Mouse (Mus musculus) heart, embryonic 13.5 days (tissue): ENCODE results near the gene Iqschfp. TPM values are rescaled to one million over a fixed set of nuclear protein-coding genes. Genes with fewer than 3 reads are reported as not detected.

Experiments
- ATAC-seq: fragments of 200-750 bp; cut with Nextera tagmentation; 2 replicates; pipeline ENCODE4 v1.8.0; 2017; ENCODE audit warnings: moderate TSS enrichment; ENCODE audit not compliant: insufficient number of reproducible peaks, low FRiP score, low TSS enrichment; ENCODE audit errors: extremely low read depth
- H3K27ac ChIP-seq: fragments of 300-500 bp; sonication (generic); replicated peaks from 2 replicates; pipeline ENCODE4 v1.5.1; 2015; ENCODE audit warnings: moderate library complexity, mild to moderate bottlenecking, inconsistent platforms
- H3K27me3 ChIP-seq: fragments of 300-500 bp; sonication (generic); replicated peaks from 2 replicates; pipeline ENCODE4 v1.6.1; 2015; ENCODE audit warnings: mild to moderate bottlenecking, inconsistent platforms
- H3K36me3 ChIP-seq: fragments of 300-500 bp; sonication (generic); 2 replicates; pipeline ENCODE4 v1.6.1; 2015; ENCODE audit warnings: mild to moderate bottlenecking, inconsistent platforms
- H3K4me1 ChIP-seq: fragments of 300-500 bp; sonication (generic); 2 replicates; pipeline ENCODE4 v1.6.1; 2015; ENCODE audit warnings: inconsistent platforms
- H3K4me2 ChIP-seq: fragments of 300-500 bp; sonication (generic); 2 replicates; pipeline ENCODE4 v1.6.1; 2015; ENCODE audit warnings: inconsistent platforms, mild to moderate bottlenecking, moderate library complexity
- H3K4me3 ChIP-seq: fragments of 300-500 bp; sonication (generic); 2 replicates; pipeline ENCODE4 v1.5.1; 2015; ENCODE audit warnings: moderate library complexity, mild to moderate bottlenecking, inconsistent platforms
- H3K9ac ChIP-seq: fragments of 300-500 bp; sonication (generic); 2 replicates; pipeline ENCODE4 v1.6.1; 2015; ENCODE audit warnings: inconsistent platforms, mild to moderate bottlenecking, moderate library complexity
- H3K9me3 ChIP-seq: fragments of 300-500 bp; sonication (generic); 2 replicates; pipeline ENCODE4 v1.6.1; 2016; ENCODE audit warnings: inconsistent platforms
- WGBS: fragments of 180-500 bp; shearing (Covaris S2); methylation state at CpG from one replicate; pipeline ENCODE4 v1.1.7; 2015; ENCODE audit warnings: mixed read lengths; 5-methylcytosine and 5-hydroxymethylcytosine counted together
- polyA plus RNA-seq: library from polyadenylated mRNA; unstranded; fragments of >200 nt; fragmentation: Nextera tagmentation; extraction: Ambion mirVana; gene quantifications from 2 replicates; pipeline ENCODE4 v1.2.1, GENCODE M21; 2015

Gene Iqschfp
- polyA plus RNA-seq, 1 experiment from 2014 or later = not detected

GRCm38 (mm10) chr3:68160760-68161159, 268.7 kb downstream of the Iqschfp start:
- ATAC-seq = no peak
- WGBS = 55% methylated on average over 3 of the region's 3 CpGs
- no peaks in the 10 kb centered on the region for H3K9me3 ChIP-seq
- H3K27me3 ChIP-seq = no peaks in the 10 kb centered on the region
- no peak overlapping the region for H3K4me3 ChIP-seq
- no peak overlapping the region for H3K4me2 ChIP-seq
- no peak overlapping the region for H3K27ac ChIP-seq
- no peak overlapping the region for H3K9ac ChIP-seq
- H3K4me1 ChIP-seq = no peaks in the 10 kb centered on the region
- H3K36me3 ChIP-seq = no peaks in the 10 kb centered on the region

DNA sequence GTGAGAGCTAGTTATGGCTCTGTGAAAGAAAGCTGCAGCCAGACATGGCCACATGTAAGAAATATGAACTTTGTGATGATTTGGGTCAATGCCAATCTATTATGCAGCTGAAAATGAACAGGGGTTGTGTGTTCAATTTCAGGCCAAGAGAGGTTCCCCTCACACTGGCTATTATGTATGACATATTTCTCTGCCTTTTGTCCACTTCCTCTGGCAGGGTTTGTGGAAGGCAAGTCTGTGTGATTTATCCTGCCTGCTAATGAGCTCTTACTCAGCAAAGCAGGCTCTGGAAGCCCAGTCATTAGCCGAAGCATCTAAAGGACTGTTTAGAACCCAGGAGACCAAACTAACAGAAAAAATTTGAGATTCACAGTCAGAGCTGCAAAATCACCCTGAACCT, 286.2 kb downstream of the Iqschfp start:
- H3K4me2 ChIP-seq = no peak overlapping the region
- no peaks in the 10 kb centered on the region for H3K9me3 ChIP-seq
- H3K36me3 ChIP-seq = no peaks in the 10 kb centered on the region
- WGBS = 78% methylated on average over 1 of the region's 1 CpGs
- no peak overlapping the region for H3K27ac ChIP-seq
- no peaks in the 10 kb centered on the region for H3K27me3 ChIP-seq
- no peak overlapping the region for H3K9ac ChIP-seq
- no peaks in the 10 kb centered on the region for H3K4me1 ChIP-seq
- no peak for ATAC-seq
- no peak overlapping the region for H3K4me3 ChIP-seq

- WGBS = 51% methylated on average over 8 of the region's 8 CpGs
- Histone ChIP-seq H3K9ac (no peak overlapping the region), H3K27me3 (no peaks in the 10 kb centered on the region), H3K4me2 (no peak overlapping the region), H3K9me3 (no peaks in the 10 kb centered on the region), H3K4me1 (no peaks in the 10 kb centered on the region), H3K36me3 (no peaks in the 10 kb centered on the region), H3K4me3 (no peak overlapping the region), H3K27ac (no peak overlapping the region)
- no peak for ATAC-seq
These were observed 295.4 kb downstream of the Iqschfp start for GRCm38 (mm10) chr3:68187471-68187870.

- Histone ChIP-seq H3K27me3 (no peaks in the 10 kb centered on the region), H3K4me2 (no peak overlapping the region), H3K4me3 (no peak overlapping the region), H3K27ac (no peak overlapping the region), H3K9me3 (no peaks in the 10 kb centered on the region), H3K9ac (no peak overlapping the region), H3K36me3 (no peaks in the 10 kb centered on the region), H3K4me1 (no peaks in the 10 kb centered on the region)
- WGBS = 62% methylated on average over 2 of the region's 2 CpGs
- no peak for ATAC-seq
These were observed 297.1 kb downstream of the Iqschfp start for GRCm38 (mm10) chr3:68189100-68189499.

DNA sequence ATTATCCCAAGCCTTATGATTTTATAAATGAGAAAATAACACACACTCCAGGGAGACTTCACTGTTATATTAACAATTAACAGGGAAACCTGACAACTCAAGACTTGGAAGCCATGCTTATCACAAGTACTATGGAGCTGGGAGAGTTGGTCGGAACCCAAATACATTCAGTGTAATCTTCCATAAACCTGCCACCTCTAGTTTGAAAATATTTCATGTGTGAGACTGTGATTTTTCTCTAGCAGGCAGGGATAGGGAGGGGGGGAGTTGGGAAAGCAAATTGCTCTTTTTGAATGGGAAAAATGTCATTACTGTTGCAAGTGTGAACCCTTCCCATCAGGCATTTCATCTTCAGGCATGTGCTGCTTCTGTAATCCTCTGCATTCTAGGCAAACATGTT, 304.9 kb downstream of the Iqschfp start:
- H3K4me1 ChIP-seq = no peaks in the 10 kb centered on the region
- H3K9me3 ChIP-seq = no peaks in the 10 kb centered on the region
- ATAC-seq = no peak
- WGBS = 56% methylated on average over 1 of the region's 1 CpGs
- no peak overlapping the region for H3K27ac ChIP-seq
- no peak overlapping the region for H3K9ac ChIP-seq
- H3K27me3 ChIP-seq = no peaks in the 10 kb centered on the region
- H3K4me2 ChIP-seq = no peak overlapping the region
- H3K36me3 ChIP-seq = no peaks in the 10 kb centered on the region
- no peak overlapping the region for H3K4me3 ChIP-seq

GRCm38 (mm10) chr3:68201214-68201613, 309.2 kb downstream of the Iqschfp start:
- H3K9ac ChIP-seq = no peak overlapping the region
- WGBS = 42% methylated on average over 1 of the region's 1 CpGs
- H3K4me1 ChIP-seq = no peaks in the 10 kb centered on the region
- H3K9me3 ChIP-seq = no peaks in the 10 kb centered on the region
- no peak overlapping the region for H3K27ac ChIP-seq
- no peak for ATAC-seq
- no peaks in the 10 kb centered on the region for H3K36me3 ChIP-seq
- H3K4me3 ChIP-seq = no peak overlapping the region
- no peaks in the 10 kb centered on the region for H3K27me3 ChIP-seq
- H3K4me2 ChIP-seq = no peak overlapping the region

DNA sequence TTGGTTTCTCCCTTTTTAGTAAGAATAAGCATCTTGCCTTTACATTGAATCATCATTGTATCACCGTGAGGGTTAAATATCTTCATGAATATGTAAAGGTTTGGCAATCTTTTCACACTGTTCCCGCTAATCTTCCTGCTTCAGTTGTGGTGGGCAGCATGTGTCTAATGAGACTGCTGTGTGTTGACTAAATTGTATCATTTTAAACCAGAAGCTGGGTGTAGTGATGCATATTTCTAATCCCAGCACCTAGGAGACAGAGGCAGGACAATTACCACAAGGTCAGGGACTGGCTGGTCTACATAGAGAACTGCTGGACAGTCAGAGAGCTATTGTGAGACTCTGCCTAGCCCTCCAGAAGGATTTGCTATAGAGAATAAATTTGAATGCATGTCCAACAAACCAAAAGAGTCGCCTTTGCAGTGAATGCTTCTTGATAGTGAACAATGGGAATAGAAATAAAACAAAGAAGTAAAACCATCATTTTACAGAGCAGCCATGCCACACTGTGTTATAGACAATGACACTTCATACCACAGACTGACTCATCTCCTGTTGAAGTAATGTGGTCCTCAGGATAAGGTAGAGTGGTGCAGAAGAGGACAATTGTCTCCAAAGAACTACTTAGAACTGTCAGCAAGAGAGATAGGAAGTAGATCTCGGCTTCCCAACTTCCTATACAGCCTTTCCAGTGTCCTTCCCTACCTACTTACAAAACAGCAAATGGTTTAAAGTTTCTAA, 310.3 kb downstream of the Iqschfp start:
- Histone ChIP-seq H3K4me3 (no peak overlapping the region), H3K9me3 (no peaks in the 10 kb centered on the region), H3K27ac (no peak overlapping the region), H3K27me3 (no peaks in the 10 kb centered on the region), H3K36me3 (no peaks in the 10 kb centered on the region), H3K4me2 (no peak overlapping the region), H3K9ac (no peak overlapping the region), H3K4me1 (no peaks in the 10 kb centered on the region)
- 60% methylated on average over 4 of the region's 4 CpGs for WGBS
- no peak for ATAC-seq

DNA sequence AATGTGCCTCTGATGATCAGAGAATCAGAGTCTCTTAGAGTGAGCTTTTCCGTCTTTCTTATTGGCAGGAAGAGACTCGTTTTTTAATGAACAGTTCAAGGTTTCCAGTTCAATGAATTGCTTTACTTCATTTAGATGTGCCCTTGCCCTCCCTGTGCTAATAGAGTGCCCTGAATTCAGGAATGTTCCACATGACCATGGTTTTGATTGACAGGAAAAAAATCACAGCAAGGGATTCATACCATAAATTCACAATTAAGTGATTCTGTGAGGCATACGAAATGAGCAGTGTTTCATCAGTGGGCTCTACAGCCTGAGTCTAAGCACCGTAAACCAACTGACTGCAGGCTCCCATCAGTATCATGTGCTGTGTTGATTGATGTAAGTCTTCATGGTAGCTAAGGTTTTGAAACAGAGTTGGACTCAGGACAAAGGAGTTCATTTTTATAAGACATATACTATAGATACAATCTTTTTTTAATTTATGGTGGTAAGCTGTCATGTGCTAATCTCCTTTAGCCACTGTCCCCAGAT, 312.0 kb downstream of the Iqschfp start:
- 72% methylated on average over 4 of the region's 4 CpGs for WGBS

GRCm38 (mm10) chr3:68210422-68210821, 318.4 kb downstream of the Iqschfp start:
- ATAC-seq = no peak
- Histone ChIP-seq H3K27me3 (no peaks in the 10 kb centered on the region), H3K27ac (no peak overlapping the region), H3K9me3 (no peaks in the 10 kb centered on the region), H3K4me1 (0 out of 2 replicates have a peak, but pooled peaks cover 5% of the 10 kb centered on the region), H3K36me3 (no peaks in the 10 kb centered on the region), H3K4me3 (no peak overlapping the region), H3K9ac (no peak overlapping the region), H3K4me2 (no peak overlapping the region)
- WGBS = 70% methylated on average over 4 of the region's 4 CpGs

More for the DNA sequence above, 312.0 kb downstream of the Iqschfp start:
- Histone ChIP-seq H3K36me3 (no peaks in the 10 kb centered on the region), H3K4me1 (0 out of 2 replicates have a peak, but pooled peaks cover 2% of the 10 kb centered on the region), H3K27ac (no peak overlapping the region), H3K4me2 (no peak overlapping the region), H3K4me3 (no peak overlapping the region), H3K9ac (no peak overlapping the region), H3K27me3 (no peaks in the 10 kb centered on the region), H3K9me3 (no peaks in the 10 kb centered on the region)
- no peak for ATAC-seq

DNA sequence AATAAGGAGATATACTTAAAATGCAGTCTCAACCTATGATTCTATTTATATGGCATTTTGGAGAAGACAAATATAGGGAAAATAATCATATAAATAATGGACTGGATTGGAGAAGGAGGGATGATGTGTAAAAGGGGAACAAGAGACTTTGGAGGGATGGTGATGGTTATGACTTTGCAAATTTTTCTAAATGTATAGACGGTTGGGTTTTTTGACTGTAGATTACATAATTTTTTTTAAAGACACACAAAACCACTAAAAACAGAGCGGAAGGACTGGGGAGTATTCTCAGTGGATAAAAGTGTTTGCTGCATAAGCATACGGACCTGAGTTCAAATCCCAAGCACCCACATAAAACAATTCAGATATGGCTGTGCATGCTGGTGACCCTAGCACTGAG, 329.4 kb downstream of the Iqschfp start:
- WGBS = 88% methylated on average over 3 of the region's 3 CpGs
- no peak for ATAC-seq
- H3K36me3 ChIP-seq = no peaks in the 10 kb centered on the region
- no peak overlapping the region for H3K4me3 ChIP-seq
- no peak overlapping the region for H3K27ac ChIP-seq
- no peaks in the 10 kb centered on the region for H3K4me1 ChIP-seq
- no peak overlapping the region for H3K9ac ChIP-seq
- no peaks in the 10 kb centered on the region for H3K9me3 ChIP-seq
- H3K27me3 ChIP-seq = no peaks in the 10 kb centered on the region
- no peak overlapping the region for H3K4me2 ChIP-seq

DNA sequence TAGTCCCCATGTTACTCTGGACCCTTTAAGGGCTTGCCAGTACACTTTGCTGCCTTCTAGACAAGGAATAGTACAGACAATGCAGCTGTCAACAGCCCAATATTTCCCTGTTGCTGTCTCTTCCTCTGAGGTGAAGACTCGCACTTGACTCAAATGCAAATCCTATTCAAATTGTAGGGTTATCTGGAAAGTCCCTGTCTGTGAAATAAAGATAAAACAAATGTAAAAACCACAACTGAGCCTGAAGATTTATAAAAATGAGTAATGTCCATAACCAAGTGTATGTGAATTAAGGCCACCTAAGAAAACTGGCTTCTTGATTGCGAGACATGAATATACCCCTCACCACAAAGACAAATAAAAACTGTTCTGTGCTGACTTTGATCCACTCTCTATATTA, 347.9 kb downstream of the Iqschfp start:
- WGBS = 79% methylated on average over 2 of the region's 2 CpGs
- H3K4me3 ChIP-seq = no peak overlapping the region

DNA sequence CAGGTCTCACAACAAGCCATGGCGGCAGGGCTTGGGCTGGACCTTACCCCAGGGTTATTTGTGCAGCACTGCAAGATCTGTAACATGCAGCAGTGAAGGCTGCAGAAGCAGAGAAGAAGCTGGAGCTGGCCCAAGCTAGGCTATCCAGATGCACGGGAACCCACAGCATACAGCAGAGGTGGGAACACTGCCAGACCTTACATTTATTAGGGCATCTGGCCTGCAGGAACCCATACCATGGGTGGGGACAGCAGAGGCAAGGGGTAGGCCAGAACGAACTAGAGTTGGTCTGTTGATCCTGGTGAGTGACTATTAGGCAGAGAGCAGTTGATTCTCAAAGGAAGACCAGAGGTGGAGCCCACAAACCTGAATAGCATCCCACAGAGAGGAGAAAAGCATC, 351.2 kb downstream of the Iqschfp start:
- Histone ChIP-seq H3K4me2 (no peak overlapping the region), H3K27ac (no peak overlapping the region), H3K9me3 (no peaks in the 10 kb centered on the region), H3K36me3 (no peaks in the 10 kb centered on the region), H3K4me1 (peaks cover 7% of the 10 kb centered on the region), H3K4me3 (no peak overlapping the region), H3K27me3 (no peaks in the 10 kb centered on the region), H3K9ac (no peak overlapping the region)
- no peak for ATAC-seq
- WGBS = 62% methylated on average over 3 of the region's 3 CpGs

More for the DNA sequence above, 347.9 kb downstream of the Iqschfp start:
- Histone ChIP-seq H3K27me3 (no peaks in the 10 kb centered on the region), H3K36me3 (no peaks in the 10 kb centered on the region), H3K9ac (no peak overlapping the region), H3K9me3 (no peaks in the 10 kb centered on the region), H3K4me1 (no peaks in the 10 kb centered on the region), H3K4me2 (no peak overlapping the region), H3K27ac (no peak overlapping the region)
- no peak for ATAC-seq
